Mouse (Mus musculus) neural tube, embryonic 12.5 days (tissue): Measurements from ENCODE around the gene 4930539E08Rik. TPM values are rescaled to one million over a fixed set of nuclear protein-coding genes. Genes with fewer than 3 reads are reported as not detected.

Source experiments
- ATAC-seq: fragments of 200-750 bp; cut with Nextera tagmentation; 2 replicates; pipeline ENCODE4 v1.8.0; 2017; ENCODE audit warnings: low read depth, mild to moderate bottlenecking, moderate TSS enrichment, moderate library complexity; ENCODE audit not compliant: low FRiP score
- H3K27ac ChIP-seq: fragments of 300-500 bp; sonication (generic); 2 replicates; pipeline ENCODE4 v1.5.1; 2016
- H3K27me3 ChIP-seq: fragments of 300-500 bp; sonication (generic); replicated peaks from 2 replicates; pipeline ENCODE4 v1.6.1; 2016; ENCODE audit warnings: mild to moderate bottlenecking
- H3K36me3 ChIP-seq: fragments of 300-500 bp; sonication (generic); 2 replicates; pipeline ENCODE4 v1.6.1; 2016; ENCODE audit warnings: mild to moderate bottlenecking
- H3K4me1 ChIP-seq: fragments of 300-500 bp; sonication (generic); 2 replicates; pipeline ENCODE4 v1.6.1; 2016
- H3K4me2 ChIP-seq: fragments of 300-500 bp; sonication (generic); replicated peaks from 2 replicates; pipeline ENCODE4 v1.6.1; 2016; ENCODE audit warnings: mild to moderate bottlenecking
- H3K4me3 ChIP-seq: fragments of 300-500 bp; sonication (generic); 2 replicates; pipeline ENCODE4 v1.5.1; 2016
- H3K9ac ChIP-seq: fragments of 300-500 bp; sonication (generic); 2 replicates; pipeline ENCODE4 v1.6.1; 2016; ENCODE audit warnings: mild to moderate bottlenecking
- H3K9me3 ChIP-seq: fragments of 300-500 bp; sonication (generic); 2 replicates; pipeline ENCODE4 v1.6.1; 2016; ENCODE audit warnings: mild to moderate bottlenecking
- WGBS: fragments of 180-500 bp; shearing (Covaris S2); methylation state at CpG from one replicate; pipeline ENCODE4 v1.1.7; 2016; 5-methylcytosine and 5-hydroxymethylcytosine counted together
- polyA plus RNA-seq: library from polyadenylated mRNA; unstranded; fragments of >200 nt; fragmentation: Nextera tagmentation; extraction: Ambion mirVana; gene quantifications from 2 replicates; pipeline ENCODE4 v1.2.1, GENCODE M21; 2016

Gene 4930539E08Rik
- polyA plus RNA-seq, 1 experiment from 2014 or later: 0.38 TPM

GRCm38 (mm10) chr17:28904546-28905376, 10.4 kb downstream of the 4930539E08Rik start:
- Histone ChIP-seq H3K9ac (no peak overlapping the region), H3K4me3 (no peak overlapping the region), H3K9me3 (no peaks in the 10 kb centered on the region), H3K4me2 (no peak overlapping the region), H3K36me3 (no peaks in the 10 kb centered on the region), H3K27me3 (peaks cover 7% of the 10 kb centered on the region; the same call in 1 of the 2 replicates), H3K4me1 (peaks cover 11% of the 10 kb centered on the region; the same call in 1 of the 2 replicates), H3K27ac (no peak overlapping the region)
- WGBS: 33% methylated on average over 23 of the region's 23 CpGs
- ATAC-seq: 0 out of 2 replicates have a peak, but pooled peaks have one; percentile 53

DNA sequence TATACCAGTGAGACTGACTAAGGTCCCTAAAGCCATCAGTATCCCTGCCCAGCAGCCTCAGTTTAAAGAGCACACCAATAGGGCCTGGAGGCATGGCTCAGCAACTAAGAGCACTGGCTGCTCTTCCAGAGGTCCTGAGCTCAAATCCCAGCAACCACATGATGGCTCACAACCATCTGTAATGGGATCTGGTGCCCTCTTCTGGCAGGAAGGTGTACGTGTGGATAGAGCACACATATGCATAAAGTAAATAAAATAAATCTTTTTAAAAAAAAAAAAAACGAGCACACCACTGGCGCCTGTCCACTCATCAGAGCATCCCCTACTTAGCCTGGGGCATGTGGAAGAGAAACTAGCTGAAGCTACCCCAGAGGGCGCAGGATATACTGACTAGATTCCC, 13.6 kb downstream of the 4930539E08Rik start:
- Histone ChIP-seq H3K4me3 (no peak overlapping the region), H3K27ac (no peak overlapping the region), H3K36me3 (no peaks in the 10 kb centered on the region), H3K4me2 (no peak overlapping the region), H3K9me3 (no peaks in the 10 kb centered on the region), H3K27me3 (no peaks in the 10 kb centered on the region), H3K4me1 (0 out of 2 replicates have a peak, but pooled peaks cover 5% of the 10 kb centered on the region), H3K9ac (no peak overlapping the region)
- ATAC-seq: no peak
- WGBS: 75% methylated on average over 4 of the region's 4 CpGs

DNA sequence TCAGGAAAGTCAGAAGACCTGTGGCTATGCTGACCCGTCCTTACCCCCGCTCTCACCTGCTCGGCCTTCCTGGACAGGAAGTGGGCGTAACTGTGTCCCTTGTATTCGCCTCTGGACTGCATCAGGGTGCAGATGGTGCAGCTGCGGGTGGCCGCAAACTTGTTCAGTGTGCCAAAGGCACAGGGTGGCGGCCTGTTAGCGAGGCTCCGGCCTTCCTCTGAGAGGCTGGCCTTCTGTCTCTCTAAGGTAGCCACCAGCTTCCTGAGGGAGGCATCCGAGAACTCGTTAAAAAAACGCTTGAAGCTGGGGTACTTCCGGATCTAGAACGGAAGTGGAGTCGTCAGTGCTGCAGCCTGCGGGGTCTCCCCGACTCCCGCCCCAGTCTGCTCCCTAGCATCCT, 15.7 kb downstream of the 4930539E08Rik start:
- no peaks in the 10 kb centered on the region for H3K27me3 ChIP-seq
- H3K9ac ChIP-seq: no peak overlapping the region
- 85% methylated on average over 19 of the region's 19 CpGs for WGBS
- no peaks in the 10 kb centered on the region for H3K4me1 ChIP-seq
- H3K4me3 ChIP-seq: no peak overlapping the region
- H3K4me2 ChIP-seq: no peak overlapping the region
- no peaks in the 10 kb centered on the region for H3K9me3 ChIP-seq
- ATAC-seq: no peak
- H3K27ac ChIP-seq: no peak overlapping the region
- H3K36me3 ChIP-seq: no peaks in the 10 kb centered on the region

GRCm38 (mm10) chr17:28898249-28898648, 16.9 kb downstream of the 4930539E08Rik start:
- Histone ChIP-seq H3K4me3 (no peak overlapping the region), H3K4me1 (no peaks in the 10 kb centered on the region), H3K36me3 (no peaks in the 10 kb centered on the region), H3K9me3 (no peaks in the 10 kb centered on the region), H3K9ac (no peak overlapping the region), H3K4me2 (no peak overlapping the region), H3K27ac (no peak overlapping the region), H3K27me3 (no peaks in the 10 kb centered on the region)
- 80% methylated on average over 5 of the region's 5 CpGs for WGBS
- no peak for ATAC-seq

DNA sequence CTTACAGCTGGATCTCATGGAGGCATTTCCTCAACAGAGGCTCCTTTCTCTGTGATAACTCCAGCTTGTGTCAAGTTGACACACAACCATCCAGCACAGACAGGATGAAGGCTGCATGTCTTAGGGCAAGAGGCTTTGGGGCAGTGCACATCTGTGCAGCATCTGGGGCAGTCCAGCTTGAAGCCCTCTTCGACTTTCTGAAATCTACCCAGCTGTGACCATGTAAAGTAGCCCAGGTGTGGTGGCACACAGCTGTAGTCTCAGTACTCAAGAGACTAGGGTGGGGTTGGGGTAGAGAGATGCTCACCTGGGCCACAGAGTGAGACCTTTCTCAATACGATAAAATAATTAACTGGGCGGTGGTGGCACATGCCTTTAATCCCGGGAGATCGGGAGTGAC, 17.3 kb downstream of the 4930539E08Rik start:
- H3K27me3 ChIP-seq: no peaks in the 10 kb centered on the region
- no peaks in the 10 kb centered on the region for H3K9me3 ChIP-seq
- no peak overlapping the region for H3K4me2 ChIP-seq
- no peaks in the 10 kb centered on the region for H3K36me3 ChIP-seq
- H3K9ac ChIP-seq: no peak overlapping the region
- no peak overlapping the region for H3K27ac ChIP-seq
- no peaks in the 10 kb centered on the region for H3K4me1 ChIP-seq
- H3K4me3 ChIP-seq: no peak overlapping the region
- 91% methylated on average over 5 of the region's 5 CpGs for WGBS
- ATAC-seq: no peak

- H3K9ac ChIP-seq: no peak overlapping the region
- no peak for ATAC-seq
- no peak overlapping the region for H3K4me2 ChIP-seq
- WGBS: 93% methylated on average over 11 of the region's 11 CpGs
- H3K27ac ChIP-seq: no peak overlapping the region
- no peaks in the 10 kb centered on the region for H3K36me3 ChIP-seq
- no peaks in the 10 kb centered on the region for H3K27me3 ChIP-seq
- H3K9me3 ChIP-seq: no peaks in the 10 kb centered on the region
- H3K4me3 ChIP-seq: no peak overlapping the region
- no peaks in the 10 kb centered on the region for H3K4me1 ChIP-seq
These were observed 18.9 kb downstream of the 4930539E08Rik start for GRCm38 (mm10) chr17:28896095-28896780.

GRCm38 (mm10) chr17:28895217-28895875, 19.8 kb downstream of the 4930539E08Rik start:
- no peak for ATAC-seq
- 95% methylated on average over 21 of the region's 21 CpGs for WGBS
- H3K4me1 ChIP-seq: no peaks in the 10 kb centered on the region
- no peak overlapping the region for H3K27ac ChIP-seq
- no peak overlapping the region for H3K9ac ChIP-seq
- H3K9me3 ChIP-seq: no peaks in the 10 kb centered on the region
- no peak overlapping the region for H3K4me2 ChIP-seq
- no peaks in the 10 kb centered on the region for H3K36me3 ChIP-seq
- H3K4me3 ChIP-seq: no peak overlapping the region
- H3K27me3 ChIP-seq: no peaks in the 10 kb centered on the region

- H3K36me3 ChIP-seq: no peaks in the 10 kb centered on the region
- H3K27me3 ChIP-seq: no peaks in the 10 kb centered on the region
- no peaks in the 10 kb centered on the region for H3K4me1 ChIP-seq
- no peaks in the 10 kb centered on the region; the same call in 1 of the 2 replicates for H3K9me3 ChIP-seq
- ATAC-seq: no peak
- H3K9ac ChIP-seq: no peak overlapping the region
- WGBS: 92% methylated on average over 11 of the region's 11 CpGs
- no peak overlapping the region for H3K4me2 ChIP-seq
- no peak overlapping the region for H3K27ac ChIP-seq
- H3K4me3 ChIP-seq: no peak overlapping the region
These were observed 20.9 kb downstream of the 4930539E08Rik start for GRCm38 (mm10) chr17:28894050-28894767.

DNA sequence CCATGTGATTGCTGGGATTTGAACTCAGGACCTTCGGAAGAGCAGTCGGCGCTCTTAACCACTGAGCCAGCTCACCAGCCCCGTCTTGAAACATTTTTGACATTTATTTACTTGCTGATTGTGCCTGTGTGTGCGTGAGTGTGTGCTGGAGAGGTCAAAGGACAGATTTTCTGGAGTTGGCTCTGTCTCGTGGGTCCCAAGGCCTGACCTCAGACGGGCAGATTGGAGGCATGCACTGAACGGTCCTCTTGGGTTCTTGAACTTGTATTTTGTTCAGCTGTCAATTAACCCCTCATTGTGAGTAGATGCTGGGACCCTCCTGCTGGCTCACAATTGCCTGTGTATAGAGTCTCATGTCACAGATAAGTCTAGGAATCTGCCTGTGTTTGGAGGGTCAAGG, 28.9 kb downstream of the 4930539E08Rik start:
- H3K4me3 ChIP-seq: no peak overlapping the region
- no peaks in the 10 kb centered on the region for H3K36me3 ChIP-seq
- peaks cover 4% of the 10 kb centered on the region; the same call in 1 of the 2 replicates for H3K27me3 ChIP-seq
- no peak overlapping the region for H3K4me2 ChIP-seq
- no peak overlapping the region for H3K9ac ChIP-seq
- ATAC-seq: no peak
- 84% methylated on average over 8 of the region's 8 CpGs for WGBS
- H3K9me3 ChIP-seq: peaks cover 5% of the 10 kb centered on the region; the same call in 1 of the 2 replicates
- no peak overlapping the region for H3K27ac ChIP-seq
- H3K4me1 ChIP-seq: no peaks in the 10 kb centered on the region

DNA sequence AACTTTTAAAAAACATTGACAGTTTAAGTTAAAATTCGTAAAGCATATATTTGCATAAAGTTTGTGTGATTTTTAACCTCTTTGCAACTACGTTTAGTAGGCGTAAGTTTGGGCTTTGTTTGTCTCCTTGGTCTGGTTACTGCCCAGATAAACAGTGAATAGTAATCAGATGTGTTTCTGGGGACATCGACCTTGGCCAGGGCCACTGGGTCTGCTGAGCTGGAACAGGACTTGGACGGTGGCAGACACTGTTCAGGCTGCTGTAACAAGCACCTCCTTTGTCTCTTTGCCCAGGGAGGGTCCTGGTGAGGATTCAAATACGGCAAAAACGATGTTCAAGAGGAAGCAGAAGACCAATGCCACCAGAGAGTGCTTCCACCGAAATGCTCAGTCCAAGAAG, 29.9 kb downstream of the 4930539E08Rik start:
- WGBS: 87% methylated on average over 8 of the region's 8 CpGs
- H3K36me3 ChIP-seq: no peaks in the 10 kb centered on the region
- no peak overlapping the region for H3K4me2 ChIP-seq
- H3K9ac ChIP-seq: no peak overlapping the region
- peaks cover 9% of the 10 kb centered on the region for H3K27me3 ChIP-seq
- H3K4me1 ChIP-seq: no peaks in the 10 kb centered on the region
- H3K27ac ChIP-seq: no peak overlapping the region
- H3K4me3 ChIP-seq: no peak overlapping the region
- no peak for ATAC-seq
- H3K9me3 ChIP-seq: peaks cover 5% of the 10 kb centered on the region; the same call in 1 of the 2 replicates

- H3K4me2 ChIP-seq: no peak overlapping the region
- 72% methylated on average over 10 of the region's 10 CpGs for WGBS
- H3K27ac ChIP-seq: no peak overlapping the region
- no peaks in the 10 kb centered on the region for H3K36me3 ChIP-seq
- ATAC-seq: no peak
- 0 out of 2 replicates have a peak, but pooled peaks cover 5% of the 10 kb centered on the region for H3K9me3 ChIP-seq
- peaks cover 10% of the 10 kb centered on the region for H3K27me3 ChIP-seq
- H3K4me3 ChIP-seq: no peak overlapping the region
- H3K9ac ChIP-seq: no peak overlapping the region
- no peaks in the 10 kb centered on the region for H3K4me1 ChIP-seq
These were observed 31.1 kb downstream of the 4930539E08Rik start for GRCm38 (mm10) chr17:28883941-28884516.
